Mouse (Mus musculus) 416B (cell line): ENCODE measurements around the gene Tmprss6.

Source experiments
- DNase-seq: peaks from one replicate; pipeline ENCODE4 v3.0.0; 2011; ENCODE audit warnings: low read depth

Tmprss6 gene

DNA sequence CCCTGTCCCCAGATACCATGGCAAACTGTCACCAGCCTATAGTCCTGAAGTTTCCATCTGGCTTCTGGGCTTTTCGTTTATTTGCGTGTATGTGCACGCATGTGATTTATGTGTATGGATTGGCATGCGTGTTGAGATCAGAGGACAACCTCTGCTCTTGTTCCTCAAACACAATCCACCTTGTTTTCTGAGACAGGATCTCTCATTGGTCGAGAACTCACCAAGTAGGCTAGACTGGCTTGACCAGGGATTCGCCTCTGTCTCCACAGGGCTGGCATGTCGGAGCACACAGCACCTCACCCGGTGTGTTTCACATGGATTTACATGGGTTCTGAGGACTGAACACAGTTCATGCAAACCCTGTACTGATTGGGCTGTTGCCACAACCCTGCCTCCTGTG lies 54.3 kb downstream of the Tmprss6 start:
- no peak for DNase-seq

DNA sequence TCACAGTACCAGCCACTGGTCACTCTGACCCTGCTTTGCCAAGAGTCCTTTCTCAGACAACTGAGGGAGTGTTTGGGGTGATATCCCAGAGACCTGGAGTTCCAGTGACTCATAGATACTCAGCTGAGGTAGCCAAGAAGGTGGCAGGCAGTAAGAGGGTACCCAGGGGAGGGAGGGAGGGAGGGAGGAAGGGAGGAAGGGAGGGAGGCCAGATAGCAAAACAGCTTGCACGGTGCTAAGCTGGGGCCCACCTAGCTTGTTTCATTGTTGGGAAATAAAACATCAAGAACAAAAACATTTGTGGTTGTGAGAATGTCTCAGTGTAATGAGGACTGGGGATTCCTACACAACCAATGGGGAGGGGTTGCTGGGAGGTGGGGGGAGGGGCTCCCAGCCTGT lies 54.7 kb downstream of the Tmprss6 start:
- DNase-seq = no peak

DNA sequence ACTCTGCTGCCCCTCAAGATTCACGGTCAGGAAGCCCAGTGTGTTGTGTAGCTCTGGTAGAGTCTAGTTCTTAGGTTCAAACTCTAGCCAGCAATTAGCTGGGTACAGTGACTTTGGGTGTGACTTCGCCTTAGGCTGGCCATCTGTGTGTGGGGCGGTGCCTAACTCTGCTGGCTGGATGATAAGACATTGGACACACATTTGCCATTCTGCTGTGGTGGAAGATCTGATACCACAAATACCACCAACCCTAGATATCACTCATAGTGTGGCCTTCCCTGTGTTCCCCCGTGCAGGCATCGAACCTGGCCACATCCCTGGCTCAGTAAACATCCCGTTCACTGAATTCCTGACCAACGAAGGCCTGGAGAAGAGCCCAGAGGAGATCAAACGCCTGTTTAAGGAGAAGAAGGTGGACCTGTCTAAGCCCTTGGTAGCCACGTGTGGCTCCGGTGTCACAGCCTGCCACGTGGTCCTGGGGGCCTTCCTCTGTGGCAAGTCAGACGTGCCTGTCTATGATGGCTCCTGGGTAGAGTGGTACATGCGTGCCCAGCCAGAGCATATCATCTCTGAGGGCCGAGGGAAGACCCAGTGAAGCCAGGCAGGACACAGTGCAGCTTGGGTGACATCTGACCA lies 55.2 kb downstream of the Tmprss6 start:
- DNase-seq = peak; percentile 88

DNA sequence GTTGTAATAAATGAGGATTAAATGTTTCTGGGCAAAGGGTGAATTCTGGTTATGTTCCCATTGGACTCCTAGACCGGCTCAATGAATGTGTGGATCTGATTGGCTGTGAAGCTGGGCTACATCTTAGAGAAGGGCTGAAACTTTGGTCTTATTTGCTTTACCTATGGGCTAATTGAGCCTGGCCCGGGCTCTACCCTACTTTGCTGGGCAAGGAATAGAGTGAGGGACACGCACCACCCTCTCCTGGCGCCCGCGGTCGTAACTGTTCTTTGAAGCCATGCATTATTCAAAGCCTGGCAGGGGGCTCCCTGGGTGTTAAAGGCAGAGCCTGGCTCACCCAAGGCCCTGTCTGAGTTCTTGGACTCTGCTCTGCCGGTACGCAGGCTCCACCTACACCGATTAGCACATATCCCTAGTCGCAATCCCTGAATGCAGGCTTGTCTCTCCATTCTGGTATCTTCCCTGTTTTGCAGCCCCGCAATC lies 58.8 kb downstream of the Tmprss6 start:
- DNase-seq = no peak

DNA sequence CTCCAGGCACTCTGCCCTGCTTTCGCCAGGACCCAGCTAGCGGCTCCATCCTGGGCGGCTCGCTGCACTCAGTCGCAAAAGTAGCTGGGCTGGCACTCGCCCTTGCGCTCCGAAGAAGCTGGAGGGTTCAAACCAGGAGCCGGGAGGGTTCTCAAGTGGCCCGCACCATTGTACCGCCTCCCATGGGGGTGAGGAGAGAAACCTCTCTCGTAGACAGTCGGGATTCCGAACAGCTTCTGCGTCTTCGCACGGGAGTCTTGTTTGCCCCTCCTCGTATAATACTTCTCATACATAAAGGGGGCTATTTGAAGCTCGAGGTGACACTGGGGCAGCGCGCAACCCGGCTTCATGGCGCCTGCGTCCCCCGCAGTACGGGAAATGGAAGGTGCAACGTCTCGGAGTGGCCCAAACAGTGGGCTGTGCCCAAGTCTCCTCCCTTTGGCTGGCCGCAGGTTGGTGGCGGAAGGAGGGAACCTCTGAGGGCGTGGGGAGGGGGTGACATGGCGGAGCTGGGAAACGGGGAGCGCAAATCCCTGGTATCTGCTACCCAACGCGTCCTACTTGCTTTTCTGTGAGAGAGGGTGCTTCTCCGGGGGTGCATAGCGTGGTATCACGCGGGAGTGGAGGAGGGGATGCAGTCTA lies 62.0 kb downstream of the Tmprss6 start, which contains the start of gene Mpst:
Gene Mpst (plus strand): TSS at position 124 of the 642 bp plus-strand sequence.
- peak; percentile 93 for DNase-seq

DNA sequence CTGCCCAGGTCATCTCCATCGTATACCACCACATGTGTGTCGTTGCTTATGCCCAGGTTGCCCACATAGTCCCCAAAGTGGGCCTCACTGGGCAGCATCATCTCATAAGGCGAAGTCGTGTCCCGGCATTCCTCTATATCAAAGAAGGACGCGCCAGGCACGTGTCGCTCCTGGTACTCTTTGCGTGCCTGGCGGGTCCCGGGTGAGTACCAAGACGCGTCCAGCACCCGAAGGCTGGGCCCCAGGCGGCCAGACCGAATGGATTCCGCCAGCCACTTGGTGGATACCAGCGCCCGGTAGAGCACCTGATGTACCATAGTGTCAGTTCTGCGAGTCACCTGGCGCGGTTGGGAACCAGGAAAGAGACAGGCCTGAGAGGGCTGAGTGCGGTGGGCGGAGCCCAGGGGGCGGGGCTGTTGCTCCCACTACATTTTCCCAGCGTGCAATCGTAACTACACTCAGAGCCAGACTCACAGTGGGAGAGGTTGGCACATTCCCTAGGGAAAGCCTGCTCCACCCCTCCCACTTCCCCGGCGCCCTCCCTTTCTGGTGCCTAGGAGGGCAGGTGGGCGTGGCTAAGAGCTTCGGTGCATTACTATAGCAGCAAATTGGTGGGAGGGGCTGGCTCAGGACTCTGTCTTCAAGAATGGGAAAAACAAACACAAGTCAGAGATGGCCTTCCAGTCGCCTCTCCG lies 62.8 kb downstream of the Tmprss6 start, which contains the start of gene Tst:
Gene Tst (minus strand): TSS at position 391 of the 695 bp plus-strand sequence.
- peak; percentile 80 for DNase-seq

DNA sequence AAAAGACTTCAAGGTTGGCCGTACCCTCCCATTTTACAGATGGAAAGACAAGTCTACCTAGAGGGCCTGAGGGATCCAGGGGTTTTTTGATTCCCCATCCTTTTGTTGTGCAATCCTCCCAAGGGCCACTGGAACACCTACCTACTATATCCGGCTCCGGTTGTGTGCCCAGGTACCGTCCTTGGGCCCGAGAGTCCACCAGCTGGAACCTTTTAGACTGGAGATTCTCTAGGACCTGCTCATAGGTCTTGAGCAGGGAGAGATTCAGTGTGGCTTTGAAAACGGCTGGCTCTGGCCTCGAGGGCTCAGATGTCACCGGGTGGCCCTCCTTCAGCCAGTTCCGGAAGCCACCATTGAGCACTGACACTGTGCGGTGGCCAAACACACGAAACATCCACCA lies 63.3 kb downstream of the Tmprss6 start:
- no peak for DNase-seq

DNA sequence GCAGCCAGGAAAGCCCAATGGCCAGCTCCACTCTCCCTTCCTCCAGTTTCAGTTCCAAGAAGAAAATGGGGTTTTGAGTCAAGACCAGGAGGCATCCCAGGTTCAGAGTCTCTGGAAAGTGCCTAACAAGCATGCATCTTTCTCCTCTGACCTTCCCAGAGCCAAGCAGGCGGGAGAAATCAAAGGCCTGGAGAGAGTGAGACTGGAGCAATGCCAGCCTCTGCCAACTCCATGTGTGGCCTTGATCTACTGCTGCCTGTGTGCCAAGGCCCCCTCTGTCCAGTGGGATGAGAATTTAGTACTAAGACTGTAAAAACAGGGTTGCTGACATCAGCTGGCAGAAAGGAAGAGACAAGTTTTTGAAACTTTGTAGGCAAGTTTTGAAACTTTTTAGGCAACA lies 64.5 kb downstream of the Tmprss6 start:
- DNase-seq = no peak

DNA sequence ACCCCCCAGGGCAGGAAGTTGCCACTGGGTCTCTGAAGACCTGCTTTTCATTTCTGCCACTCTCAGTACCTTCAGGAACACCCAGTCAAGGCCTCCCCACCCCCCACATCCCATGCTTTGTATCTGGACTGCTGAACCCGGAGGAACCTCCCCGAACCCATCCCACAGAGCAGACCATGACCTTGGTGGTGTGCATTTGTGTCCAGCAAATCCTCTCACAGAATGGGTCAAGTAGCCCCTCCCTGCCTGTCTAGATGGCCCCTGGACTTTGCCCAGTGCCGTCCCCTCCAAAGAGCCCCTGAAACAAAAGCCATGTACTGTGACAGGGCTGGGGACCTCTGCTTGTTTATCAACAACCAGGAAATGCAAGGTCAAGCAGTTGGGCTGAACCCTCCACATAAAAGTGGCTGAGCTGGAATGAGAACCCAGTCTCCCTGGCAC lies 65.1 kb downstream of the Tmprss6 start:
- no peak for DNase-seq

DNA sequence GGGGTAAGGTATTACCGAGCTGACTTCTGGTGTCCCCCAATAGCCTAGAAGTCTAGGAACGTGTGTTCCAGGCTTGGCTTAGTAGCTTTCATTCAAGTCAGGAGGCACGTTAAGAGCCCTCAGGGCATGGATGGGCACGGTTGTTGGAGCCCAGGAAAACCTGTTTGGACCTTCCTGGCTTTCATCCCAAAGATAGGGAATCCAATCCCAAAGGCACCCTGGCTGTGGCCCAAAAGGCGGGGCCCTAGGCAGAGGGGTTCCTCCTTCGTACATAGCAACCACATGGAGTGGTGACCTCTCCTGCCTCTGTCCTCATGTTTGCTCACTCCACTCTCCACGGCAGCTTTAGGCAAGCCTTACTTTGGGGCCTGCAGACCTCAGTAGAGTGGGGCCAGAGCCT lies 66.0 kb downstream of the Tmprss6 start:
- no peak for DNase-seq

DNA sequence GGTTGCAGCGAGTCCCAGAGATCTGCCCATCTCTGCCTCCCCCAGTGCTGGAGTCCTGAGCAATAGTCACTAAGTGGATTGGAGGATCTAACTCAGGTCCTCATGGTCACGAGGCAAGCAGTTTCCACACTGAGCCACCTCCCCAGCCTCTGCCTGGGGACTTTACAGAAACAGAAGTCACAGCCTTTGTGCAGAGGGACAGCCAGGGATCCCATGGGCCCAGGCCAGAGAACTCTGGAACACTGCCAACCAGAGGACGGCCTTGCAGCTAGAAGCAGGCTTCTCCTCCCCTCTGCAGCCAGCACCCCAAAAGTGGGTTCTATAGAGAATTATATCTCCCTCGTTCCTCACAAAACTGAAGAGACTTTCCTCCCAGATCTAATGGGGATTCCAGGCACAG lies 66.5 kb downstream of the Tmprss6 start:
- peak; percentile 51 for DNase-seq

DNA sequence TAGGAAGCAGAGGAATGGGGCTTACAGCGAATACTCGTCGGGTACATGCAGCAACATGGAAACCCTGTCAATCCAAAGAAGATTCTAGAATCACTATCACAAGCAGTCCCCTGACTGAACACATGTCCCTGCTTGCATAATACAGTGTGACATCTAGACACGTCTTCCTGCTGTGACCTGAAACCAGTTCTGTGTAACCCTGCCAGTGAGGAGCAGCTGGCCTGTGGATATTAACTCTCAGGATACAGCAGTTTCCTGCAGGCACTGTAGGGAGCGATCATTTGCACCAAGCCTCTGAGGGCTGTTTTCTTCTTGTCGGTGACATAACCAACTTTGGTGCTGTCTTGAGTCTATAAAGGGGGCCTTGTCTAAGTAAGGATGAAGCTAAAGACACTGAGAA lies 67.1 kb downstream of the Tmprss6 start:
- peak; percentile 86 for DNase-seq

DNA sequence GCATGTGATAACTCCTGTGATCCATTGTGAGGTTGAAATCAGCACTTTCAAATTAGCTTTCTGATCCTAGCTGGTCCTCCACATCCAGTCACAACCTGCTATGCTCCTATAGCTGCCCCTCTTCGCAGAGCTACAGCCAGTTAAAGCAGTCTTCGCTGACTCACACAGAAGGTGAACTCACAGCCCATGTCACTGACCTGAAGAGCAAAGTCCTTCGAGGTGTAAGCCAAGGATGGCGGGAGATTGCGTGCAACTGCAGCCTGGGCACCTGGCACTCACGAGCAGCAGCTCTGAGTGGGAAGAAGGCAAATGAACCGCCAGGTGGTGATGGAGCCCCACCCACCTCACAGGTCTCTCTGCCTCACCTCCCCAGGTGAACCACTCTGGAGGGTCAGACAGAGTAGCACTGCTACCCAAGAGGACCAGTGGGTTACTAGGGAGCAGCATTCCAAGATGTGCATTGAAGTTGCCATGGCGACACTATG lies 72.9 kb downstream of the Tmprss6 start, which contains the start of gene Tex33:
Gene Tex33 (minus strand): TSS at position 435 of the 485 bp plus-strand sequence.
- no peak for DNase-seq

DNA sequence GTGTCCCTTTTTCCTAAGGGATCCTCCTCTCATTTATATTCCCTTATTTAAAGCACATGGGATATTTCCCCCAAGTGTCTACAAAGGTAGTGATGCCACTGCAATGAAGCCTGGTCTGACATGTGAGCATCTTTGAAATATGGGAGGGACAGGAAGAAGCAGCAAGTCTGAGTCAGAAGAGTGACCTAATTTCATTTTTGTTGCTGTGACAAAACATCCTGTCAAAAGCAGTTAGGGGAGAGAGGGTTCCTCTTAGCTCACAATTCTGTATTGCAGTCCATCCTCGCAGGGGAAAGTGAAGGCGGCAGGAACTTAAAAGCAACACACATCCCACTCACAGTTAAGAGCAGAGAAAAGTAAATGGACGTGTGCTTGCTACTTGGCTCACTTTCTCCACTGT lies 77.6 kb downstream of the Tmprss6 start:
- DNase-seq = peak; percentile 66
